Mouse (Mus musculus): ENCODE measurements around the gene Lrrc29. TPM values are rescaled to one million over a fixed set of nuclear protein-coding genes. Genes with fewer than 3 reads are reported as not detected.
A peak's percentile ranks its signal among the peaks of the same experiment; 100 is the strongest.

The Lrrc29 gene
- 13.4 and 35.9 TPM in 2 replicates for total RNA-seq (2015; ENCODE audit: low replicate concordance)
- 26.2 and 28.6 TPM in 2 replicates for total RNA-seq (2017; ENCODE audit: low replicate concordance)

GRCm38 (mm10) chr8:105326141-105326672 lies at the start of gene Lrrc29, which contains the start of gene Tmem208:
Lrrc29 (minus strand) TSS chr8:105326278.
Tmem208 (plus strand) TSS chr8:105326354.
- peak; percentile 81 for ATAC-seq (replicated peaks; ENCODE audit: low FRiP score, poor library complexity, severe bottlenecking)

- ATAC-seq (replicated peaks; ENCODE audit: low FRiP score, poor library complexity, severe bottlenecking) = peak; percentile 56
Measured at GRCm38 (mm10) chr8:105374513-105374966, 48.5 kb upstream of the Lrrc29 start.

- ATAC-seq (replicated peaks; ENCODE audit: low FRiP score, poor library complexity, severe bottlenecking) = no peak
Measured at GRCm38 (mm10) chr8:105373032-105373431, 47.0 kb upstream of the Lrrc29 start, which contains the start of gene Plekhg4. Plekhg4 (plus strand) TSS chr8:105373274.

- no peak for ATAC-seq (replicated peaks; ENCODE audit: low FRiP score, poor library complexity, severe bottlenecking)
Measured at GRCm38 (mm10) chr8:105372473-105372872, 46.4 kb upstream of the Lrrc29 start.

GRCm38 (mm10) chr8:105367107-105367506 lies 41.0 kb upstream of the Lrrc29 start:
- no peak for ATAC-seq (replicated peaks; ENCODE audit: low FRiP score, poor library complexity, severe bottlenecking)

- no peak for ATAC-seq (replicated peaks; ENCODE audit: low FRiP score, poor library complexity, severe bottlenecking)
Measured at GRCm38 (mm10) chr8:105361751-105362702, 35.9 kb upstream of the Lrrc29 start.

GRCm38 (mm10) chr8:105359646-105360045 lies 33.6 kb upstream of the Lrrc29 start:
- no peak for ATAC-seq (replicated peaks; ENCODE audit: low FRiP score, poor library complexity, severe bottlenecking)

GRCm38 (mm10) chr8:105359208-105359607 lies 33.1 kb upstream of the Lrrc29 start:
- no peak for ATAC-seq (replicated peaks; ENCODE audit: low FRiP score, poor library complexity, severe bottlenecking)

- no peak for ATAC-seq (replicated peaks; ENCODE audit: low FRiP score, poor library complexity, severe bottlenecking)
Measured at GRCm38 (mm10) chr8:105356681-105357080, 30.6 kb upstream of the Lrrc29 start.

GRCm38 (mm10) chr8:105355179-105356024 lies 29.3 kb upstream of the Lrrc29 start:
- ATAC-seq (replicated peaks; ENCODE audit: low FRiP score, poor library complexity, severe bottlenecking) = no peak

GRCm38 (mm10) chr8:105354549-105354948 lies 28.5 kb upstream of the Lrrc29 start:
- ATAC-seq (replicated peaks; ENCODE audit: low FRiP score, poor library complexity, severe bottlenecking) = no peak

GRCm38 (mm10) chr8:105353583-105354135 lies 27.6 kb upstream of the Lrrc29 start:
- no peak for ATAC-seq (replicated peaks; ENCODE audit: low FRiP score, poor library complexity, severe bottlenecking)

- ATAC-seq (replicated peaks; ENCODE audit: low FRiP score, poor library complexity, severe bottlenecking) = no peak
Measured at GRCm38 (mm10) chr8:105350186-105350585, 24.1 kb upstream of the Lrrc29 start.

- ATAC-seq (replicated peaks; ENCODE audit: low FRiP score, poor library complexity, severe bottlenecking) = no peak
Measured at GRCm38 (mm10) chr8:105349096-105349771, 23.2 kb upstream of the Lrrc29 start.

- ATAC-seq (replicated peaks; ENCODE audit: low FRiP score, poor library complexity, severe bottlenecking) = no peak
Measured at GRCm38 (mm10) chr8:105348450-105349095, 22.5 kb upstream of the Lrrc29 start, which contains the start of gene Slc9a5. Slc9a5 (plus strand) TSS chr8:105348843.

- peak; percentile 95 for ATAC-seq (replicated peaks; ENCODE audit: low FRiP score, poor library complexity, severe bottlenecking)
Measured at GRCm38 (mm10) chr8:105347428-105348221, 21.5 kb upstream of the Lrrc29 start, which contains the start of gene Fhod1. Fhod1 (minus strand) TSS chr8:105347953.

- peak; percentile 8; the same call in 1 of the 2 replicates for ATAC-seq (replicated peaks; ENCODE audit: low FRiP score, poor library complexity, severe bottlenecking)
Measured at GRCm38 (mm10) chr8:105346611-105347427, 20.7 kb upstream of the Lrrc29 start.

All from erythroblast, adult 5-6 weeks (primary cell).